Mouse (Mus musculus): ENCODE results near the gene Ythdc1. TPM values are rescaled to one million over a fixed set of nuclear protein-coding genes. Genes with fewer than 3 reads are reported as not detected.
"Not testable (repeated sequence)": the region's sequence is repeated elsewhere in the genome, so short reads cannot be mapped to it uniquely, and the experiment has no call there.

Gene Ythdc1
- total RNA-seq (2021): 10 to 100 TPM; 58.4 to 59.5 TPM

DNA sequence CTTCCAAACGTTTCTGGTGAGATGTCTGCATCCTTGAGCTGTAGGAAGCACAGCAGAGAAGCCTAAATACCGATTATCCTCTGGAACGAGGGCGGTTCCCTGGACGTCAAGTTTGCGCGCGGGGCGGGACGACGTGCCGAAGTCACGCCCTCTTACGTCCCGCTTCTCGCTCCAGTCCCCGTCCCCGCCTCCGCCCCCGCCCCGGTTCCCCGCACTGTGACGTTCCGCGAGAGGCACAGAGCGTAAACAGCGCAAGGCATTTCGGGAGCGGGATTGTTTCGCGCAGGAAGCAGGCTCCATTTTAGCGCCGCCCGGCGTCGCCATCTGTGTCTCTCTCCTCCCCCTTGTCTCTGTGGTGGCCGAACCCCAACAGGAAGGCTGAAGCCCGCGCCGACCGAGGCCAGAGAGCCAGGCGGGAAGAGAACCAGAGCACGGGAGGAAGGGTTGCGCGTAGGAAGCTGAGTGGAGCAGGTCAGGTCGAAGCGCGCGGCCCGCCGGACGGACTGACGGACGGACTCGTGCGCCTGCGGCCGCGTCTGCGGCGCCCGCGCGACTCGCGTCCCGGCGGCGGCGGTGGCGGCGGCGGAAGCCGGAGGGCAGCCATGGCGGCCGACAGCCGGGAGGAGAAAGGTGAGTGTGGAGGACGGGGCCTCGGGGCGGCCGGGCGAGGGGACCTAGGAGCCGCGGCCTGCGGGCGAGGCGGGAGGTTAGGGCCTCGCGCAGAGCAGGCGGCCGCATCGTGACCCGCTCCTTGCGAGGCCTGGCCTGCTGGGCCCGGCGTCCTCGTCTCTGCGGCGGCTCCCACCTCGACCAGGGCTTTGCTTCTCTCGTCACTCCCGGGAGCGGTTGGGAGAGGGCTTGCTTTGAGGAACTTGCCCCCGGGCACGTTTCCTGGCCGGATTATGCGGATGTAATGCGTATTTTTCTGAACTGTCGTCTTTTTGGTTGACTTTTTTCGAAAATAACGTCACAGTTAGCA is at the start of gene Ythdc1:
Gene Ythdc1, plus strand, starts transcription at position 260 of the 979 bp plus-strand sequence.
- intact Hi-C loops (cut with DNase I): loop anchor here (2.0 kb wide), 1 partner anchor 631 kb away; the partner anchor contains the start of gene Uba6
- peak; percentile 96 to 97 for DNase-seq (ENCODE audit: low spot score in 2 of 2)

DNA sequence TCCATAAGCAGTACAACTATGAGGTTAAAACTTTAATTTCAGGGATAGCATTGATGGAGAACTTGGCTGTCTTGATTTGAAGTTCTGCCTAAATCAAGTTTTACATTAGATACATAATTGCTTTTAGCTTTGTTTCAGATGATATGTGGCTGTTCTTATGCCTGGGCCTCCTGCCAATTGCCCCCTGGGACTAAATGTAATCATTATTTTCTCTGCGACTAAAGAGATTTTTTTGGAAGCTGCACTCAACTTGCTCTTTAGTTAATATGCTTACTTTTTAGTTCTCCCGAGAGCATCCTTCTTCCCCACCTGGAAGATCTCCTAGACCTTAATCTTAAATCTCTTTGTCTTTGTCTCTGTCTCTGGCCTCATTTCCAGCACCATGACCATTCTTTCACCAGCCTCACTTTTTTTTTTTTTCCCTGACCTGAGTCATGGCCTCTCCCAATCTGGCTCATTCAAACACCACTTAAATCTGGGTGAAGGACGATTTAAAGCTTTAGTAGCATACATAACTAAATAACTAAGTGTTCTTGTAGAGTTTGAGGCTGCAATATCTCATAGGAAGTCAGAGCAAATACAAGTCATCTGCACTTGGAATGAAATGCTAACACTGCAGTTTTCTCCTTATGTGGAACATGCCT is 34.9 kb upstream of the Ythdc1 start:
- intact Hi-C loops (cut with DNase I): no loop called here
- DNase-seq (ENCODE audit: low spot score in 2 of 2): no peak

DNA sequence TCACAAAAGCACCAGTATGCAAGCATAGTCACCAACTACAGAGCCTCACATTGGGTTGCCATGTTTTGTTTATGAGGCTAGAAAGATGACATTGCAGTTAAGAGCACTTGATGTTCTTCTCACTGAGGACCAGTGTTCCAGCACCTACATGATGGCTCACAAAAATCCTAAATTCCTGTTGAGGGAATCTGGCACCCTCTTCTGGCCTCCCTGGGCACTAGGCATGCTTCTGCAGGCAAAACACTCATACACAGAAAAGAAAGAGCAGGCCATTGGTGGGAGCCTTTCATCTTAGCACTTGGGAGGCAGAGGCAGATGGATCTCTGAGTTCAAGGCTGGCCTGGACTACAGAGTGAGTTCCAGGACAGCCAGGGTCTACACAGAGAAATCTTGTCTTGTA is 33.0 kb upstream of the Ythdc1 start:
- intact Hi-C loops (cut with DNase I): no loop called here
- no peak for DNase-seq (ENCODE audit: low spot score in 2 of 2)

DNA sequence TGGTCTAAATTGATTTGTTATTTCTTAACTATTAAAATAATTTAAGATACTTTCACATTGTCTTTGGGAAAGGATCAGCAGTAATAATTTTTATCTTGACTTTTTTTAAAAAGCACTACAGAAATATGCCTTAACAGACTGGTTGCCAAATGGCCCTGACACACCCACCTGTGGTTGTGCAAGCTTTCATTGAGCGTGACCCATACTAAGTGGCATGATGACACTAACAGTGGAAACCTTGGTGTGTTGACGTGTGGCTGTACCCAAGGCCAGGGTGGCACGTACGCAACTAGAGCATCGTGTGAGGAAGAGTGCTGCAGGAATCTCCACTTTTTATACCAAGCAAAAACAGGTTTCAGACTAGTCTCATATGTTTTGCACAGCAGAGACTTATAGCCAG is 27.1 kb upstream of the Ythdc1 start:
- intact Hi-C loops (cut with DNase I): no loop called here
- DNase-seq (ENCODE audit: low spot score in 2 of 2): no peak

DNA sequence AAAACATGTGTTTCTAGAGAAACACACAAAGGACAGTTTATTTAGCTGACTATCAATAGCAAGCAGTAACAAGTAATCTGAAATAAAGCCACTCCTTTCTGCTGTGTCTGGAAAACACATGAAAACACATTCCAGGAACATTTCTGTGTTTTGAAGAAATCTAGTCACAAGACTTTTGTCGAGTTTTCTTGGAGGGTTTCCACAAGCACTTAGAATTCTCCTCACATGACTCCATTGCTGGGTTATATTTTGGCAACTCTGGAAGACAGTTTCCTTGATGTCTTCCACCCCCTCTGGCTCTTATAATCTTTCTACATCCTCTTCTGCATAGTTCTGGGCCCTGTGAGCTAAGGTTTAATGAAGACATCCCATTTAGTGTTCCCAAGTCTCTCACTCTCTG is 25.6 kb upstream of the Ythdc1 start:
- no peak for DNase-seq (ENCODE audit: low spot score in 2 of 2)
- intact Hi-C loops (cut with DNase I): no loop called here

DNA sequence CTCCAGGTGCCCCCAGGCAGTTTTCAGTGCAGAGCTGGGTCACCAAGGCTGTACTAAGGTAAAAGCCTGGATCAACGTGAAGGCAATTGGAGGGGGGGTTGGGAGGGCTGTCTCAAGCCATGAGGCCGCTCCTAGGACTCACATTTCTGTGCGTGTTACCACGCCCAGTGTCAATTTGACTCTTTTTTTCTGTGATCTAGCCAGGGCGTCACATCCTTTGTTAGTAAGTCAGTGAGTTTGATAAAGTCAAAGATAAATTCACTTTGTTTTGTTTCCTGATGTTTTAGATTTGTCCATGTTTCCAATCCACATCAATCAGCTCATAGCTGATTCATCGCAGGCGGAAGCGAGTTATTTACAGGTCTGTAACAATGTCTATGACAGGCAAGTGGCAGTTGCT is 21.0 kb upstream of the Ythdc1 start:
- intact Hi-C loops (cut with DNase I): no loop called here
- no peak for DNase-seq (ENCODE audit: low spot score in 2 of 2)

DNA sequence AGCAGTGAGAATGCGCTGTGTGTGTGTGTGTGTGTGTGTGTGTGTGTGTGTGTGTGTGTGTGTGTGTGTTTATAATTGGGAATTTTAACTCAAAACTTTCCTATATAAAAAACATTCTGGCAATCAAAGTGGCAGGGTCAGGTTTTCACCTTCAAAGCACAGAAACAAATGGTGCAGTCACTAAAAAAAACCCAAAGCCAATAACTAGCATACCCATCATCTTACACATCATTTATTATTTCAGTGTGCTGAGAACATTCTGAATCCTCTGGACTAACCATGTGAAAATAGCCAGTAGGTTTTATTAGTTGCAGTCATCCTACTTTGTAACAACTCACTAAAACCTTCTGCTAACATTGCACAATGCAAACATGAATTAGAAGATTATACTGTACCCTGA is 19.8 kb upstream of the Ythdc1 start:
- intact Hi-C loops (cut with DNase I): no loop called here

DNA sequence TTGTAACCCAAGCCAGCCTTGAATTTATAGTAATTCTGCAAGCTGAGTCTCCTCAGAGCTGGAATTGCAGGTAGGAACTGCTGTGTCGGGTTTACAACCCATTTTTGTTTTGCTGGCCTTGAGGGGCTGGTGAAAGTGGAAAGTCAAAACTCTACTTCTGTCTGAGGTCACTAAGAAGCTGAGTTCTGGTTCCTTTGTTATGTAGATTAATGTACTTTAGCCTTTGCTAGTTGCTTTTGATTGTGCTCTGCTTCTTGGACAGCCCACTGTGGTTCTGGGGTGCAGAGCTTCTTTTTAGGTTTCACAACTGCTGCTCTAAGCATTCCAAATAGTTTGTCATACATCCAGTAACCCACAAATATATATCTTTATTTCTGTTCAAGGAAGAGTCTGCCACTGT is 17.2 kb upstream of the Ythdc1 start:
- intact Hi-C loops (cut with DNase I): no loop called here
- DNase-seq (ENCODE audit: low spot score in 2 of 2): no peak

More for the DNA sequence above, 19.8 kb upstream of the Ythdc1 start:
- no peak for DNase-seq (ENCODE audit: low spot score in 2 of 2)

DNA sequence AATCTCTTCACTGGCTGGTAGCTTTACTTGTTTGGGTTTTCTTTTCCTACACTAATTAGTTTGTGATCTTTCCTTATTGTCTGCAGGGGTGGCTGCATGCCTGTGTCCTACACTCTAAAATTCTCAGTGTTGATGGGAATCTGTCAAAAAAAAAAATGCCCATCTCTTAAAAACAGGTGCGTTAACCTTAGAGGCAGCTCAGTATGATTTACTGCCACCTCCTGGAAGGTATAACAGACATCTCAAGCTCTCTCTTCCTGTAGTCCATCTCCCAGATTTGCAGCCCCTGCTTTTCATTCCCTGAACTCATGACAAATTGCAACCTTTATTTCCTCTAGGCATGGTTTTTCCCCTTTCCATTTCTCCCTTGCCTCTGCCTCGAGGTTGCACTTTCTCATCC is 14.1 kb upstream of the Ythdc1 start:
- intact Hi-C loops (cut with DNase I): no loop called here

DNA sequence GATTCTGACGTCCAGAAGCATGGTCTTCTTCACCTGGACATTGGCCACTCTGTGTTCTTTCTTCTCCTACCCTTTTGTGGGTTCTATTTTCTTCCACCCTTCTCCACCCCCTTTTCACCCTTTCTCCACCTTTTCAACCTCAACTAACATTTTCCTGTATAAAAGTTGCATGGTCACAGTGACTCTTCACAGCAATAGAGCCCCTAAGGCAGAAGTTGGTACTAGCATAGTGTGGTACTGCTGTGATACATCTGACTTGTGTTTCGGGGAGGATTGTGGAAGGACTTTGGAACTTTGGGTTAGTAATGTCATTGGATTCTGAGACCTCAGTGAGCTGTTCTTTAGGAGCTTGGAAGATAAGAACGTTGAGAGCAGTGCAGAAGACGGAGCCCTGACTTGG is 11.8 kb upstream of the Ythdc1 start:
- intact Hi-C loops (cut with DNase I): no loop called here
- DNase-seq (ENCODE audit: low spot score in 2 of 2): no peak

More for the DNA sequence above, 14.1 kb upstream of the Ythdc1 start:
- DNase-seq (ENCODE audit: low spot score in 2 of 2): no peak

DNA sequence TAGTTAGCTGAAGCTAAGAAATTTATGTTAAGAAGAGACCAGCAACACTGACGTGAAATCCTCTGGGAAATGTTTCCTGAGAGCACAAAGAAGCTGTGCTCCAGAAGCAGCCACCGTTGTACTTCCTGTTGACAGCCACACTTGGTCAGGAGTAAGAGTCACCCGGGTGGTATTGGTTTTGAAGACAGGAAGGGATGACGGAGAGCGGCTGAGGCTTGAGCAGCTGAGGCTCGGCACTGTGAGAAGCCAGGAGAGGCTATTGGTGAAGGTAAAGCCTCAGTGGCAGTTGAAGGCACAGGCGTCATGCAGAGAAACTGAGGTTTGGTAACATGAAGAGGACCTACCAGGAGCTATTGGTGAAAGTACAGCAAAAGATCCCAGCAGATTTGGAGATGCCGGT is 11.2 kb upstream of the Ythdc1 start:
- intact Hi-C loops (cut with DNase I): no loop called here
- no peak for DNase-seq (ENCODE audit: low spot score in 2 of 2)

DNA sequence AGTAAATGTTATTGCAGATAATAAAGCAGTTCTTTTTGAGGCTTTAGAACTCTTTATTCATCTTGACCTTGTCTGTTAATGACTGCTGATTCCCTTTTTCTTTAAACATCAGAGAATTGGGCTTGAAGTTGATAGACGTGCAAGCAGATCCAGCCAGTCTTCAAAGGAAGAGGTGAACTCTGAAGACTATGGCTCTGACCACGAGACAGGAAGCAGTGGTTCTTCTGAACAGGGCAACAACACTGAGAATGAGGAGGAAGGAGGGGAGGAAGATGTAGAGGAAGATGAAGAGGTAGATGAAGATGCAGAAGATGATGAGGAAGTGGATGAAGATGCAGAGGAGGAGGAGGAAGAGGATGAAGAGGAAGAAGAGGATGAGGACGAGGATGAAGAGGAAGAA is 12.8 kb downstream of the Ythdc1 start:
- intact Hi-C loops (cut with DNase I): no loop called here
- no peak for DNase-seq (ENCODE audit: low spot score in 2 of 2)

DNA sequence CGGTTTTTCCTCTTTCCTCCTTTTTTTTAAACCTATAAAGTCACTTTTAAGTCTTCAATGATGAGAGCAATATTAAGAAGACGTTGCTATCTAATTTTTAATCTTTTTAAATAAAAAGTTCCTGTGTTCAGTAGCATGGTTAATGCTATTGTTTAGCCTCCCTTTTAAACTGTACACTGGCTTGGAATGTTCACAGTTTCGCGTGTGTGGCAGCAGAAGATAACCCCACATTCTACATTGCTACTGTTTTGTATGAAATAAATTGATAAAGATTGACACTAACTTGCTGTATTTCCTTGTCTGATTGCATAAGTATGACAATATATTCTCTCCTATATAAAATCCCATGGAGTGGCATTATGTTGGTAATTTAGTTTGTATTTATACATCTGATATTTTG is 32.4 kb downstream of the Ythdc1 start:
- intact Hi-C loops (cut with DNase I); DNase-seq (ENCODE audit: low spot score in 2 of 2): not testable (repeated sequence)

DNA sequence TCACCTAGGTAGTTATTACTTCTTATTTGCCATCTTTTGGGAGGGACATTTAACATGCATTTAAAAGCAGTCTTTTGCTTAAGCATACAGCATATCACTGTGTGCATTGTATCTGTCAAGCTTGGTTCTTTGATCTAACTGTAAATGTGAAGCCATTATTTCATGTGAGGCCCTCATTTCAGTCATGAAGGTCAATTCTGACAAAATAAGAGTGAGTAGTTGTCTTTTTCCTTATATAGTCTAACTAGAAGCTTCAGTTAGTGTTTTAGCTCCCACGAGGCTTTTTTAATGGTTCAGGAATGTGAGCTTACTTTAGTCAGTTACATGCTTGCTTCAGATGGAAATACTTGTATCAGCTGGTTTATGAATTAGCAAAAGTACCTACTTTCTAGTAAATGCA is 34.1 kb downstream of the Ythdc1 start:
- intact Hi-C loops (cut with DNase I): no loop called here

DNA sequence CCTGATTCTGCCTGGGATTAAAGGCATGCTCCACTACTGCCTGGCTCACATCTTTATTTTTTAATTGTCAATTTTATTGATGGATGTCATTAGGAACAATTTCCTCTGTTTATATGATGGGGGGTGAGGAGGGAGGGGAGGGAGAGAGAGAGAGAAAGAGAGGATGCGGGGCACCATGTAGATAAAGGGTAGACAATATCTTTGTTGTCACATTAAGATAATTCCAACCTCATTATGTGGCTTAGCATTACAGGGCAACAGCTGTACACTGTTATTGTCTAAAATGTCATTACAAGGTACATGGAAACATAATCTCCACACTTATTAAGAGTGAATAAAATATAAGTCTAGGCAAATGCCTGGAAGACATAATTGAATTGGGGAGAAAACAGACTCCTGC is 35.5 kb downstream of the Ythdc1 start:
- intact Hi-C loops (cut with DNase I): no loop called here
- no peak for DNase-seq (ENCODE audit: low spot score in 2 of 2)

More for the DNA sequence above, 34.1 kb downstream of the Ythdc1 start:
- no peak for DNase-seq (ENCODE audit: low spot score in 2 of 2)

DNA sequence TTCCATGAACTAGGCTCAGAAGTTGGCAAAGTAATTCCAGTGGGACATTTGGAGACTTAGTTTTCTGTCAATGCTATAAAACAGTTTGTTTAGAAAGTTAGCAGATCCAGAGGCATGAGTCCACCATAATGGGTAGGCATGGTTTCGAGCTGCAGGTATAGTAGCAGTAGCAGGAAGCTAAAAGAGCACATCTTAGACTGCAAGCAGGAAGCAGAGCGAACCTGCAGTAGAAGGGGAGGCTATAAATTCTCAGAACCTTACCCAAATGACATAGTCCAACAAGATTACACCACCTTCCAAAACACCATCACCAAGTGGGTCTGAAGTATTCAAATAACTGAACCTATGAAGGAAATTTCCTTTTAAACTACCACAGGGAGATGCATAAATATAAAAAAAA is 36.2 kb downstream of the Ythdc1 start:
- intact Hi-C loops (cut with DNase I): no loop called here
- DNase-seq (ENCODE audit: low spot score in 2 of 2): no peak

DNA sequence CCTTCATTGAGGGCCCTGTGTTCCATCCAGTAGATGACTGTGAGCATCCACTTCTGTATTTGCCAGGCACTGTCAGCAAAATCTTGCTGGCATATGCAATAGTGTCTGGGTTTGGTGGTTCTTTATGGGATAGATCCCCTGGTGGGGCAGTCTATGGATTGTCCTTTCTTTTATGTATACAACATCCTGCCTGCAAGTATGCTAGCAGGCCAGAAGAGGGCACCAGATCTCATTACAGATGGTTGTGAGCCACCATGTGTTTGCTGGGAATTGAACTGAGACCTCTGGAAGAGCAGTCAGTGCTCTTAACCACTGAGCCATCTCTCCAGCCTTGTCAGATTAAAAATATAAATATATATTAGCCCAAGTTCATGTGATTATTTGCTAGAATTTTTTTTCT is 37.2 kb downstream of the Ythdc1 start:
- DNase-seq (ENCODE audit: low spot score in 2 of 2); intact Hi-C loops (cut with DNase I): not testable (repeated sequence)

DNA sequence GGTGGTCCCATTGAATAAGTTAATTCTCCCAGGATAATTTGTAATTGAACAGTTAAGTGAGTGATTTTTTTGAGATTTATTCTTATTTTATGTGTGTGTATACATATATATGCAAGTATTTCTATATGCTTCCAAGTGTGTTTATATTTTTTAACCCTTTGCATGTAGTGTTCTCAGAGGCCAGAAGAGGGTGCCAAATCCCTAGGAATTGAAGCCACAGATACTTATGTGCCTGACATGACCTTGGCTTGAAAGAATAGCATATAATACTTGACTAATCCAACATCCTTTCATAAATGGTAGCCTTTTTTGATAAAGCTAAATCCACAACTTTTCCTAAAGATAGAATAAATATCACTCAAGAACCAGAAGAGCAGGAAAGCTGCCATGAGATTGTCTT is 46.1 kb downstream of the Ythdc1 start:
- intact Hi-C loops (cut with DNase I): loop anchor here (2.0 to 10.0 kb wide), 5 partner anchors 293 to 1685 kb away; partner anchors contain the start of gene Ugt2a3
- peak; percentile 13 to 50 for DNase-seq (ENCODE audit: low spot score in 2 of 2)

DNA sequence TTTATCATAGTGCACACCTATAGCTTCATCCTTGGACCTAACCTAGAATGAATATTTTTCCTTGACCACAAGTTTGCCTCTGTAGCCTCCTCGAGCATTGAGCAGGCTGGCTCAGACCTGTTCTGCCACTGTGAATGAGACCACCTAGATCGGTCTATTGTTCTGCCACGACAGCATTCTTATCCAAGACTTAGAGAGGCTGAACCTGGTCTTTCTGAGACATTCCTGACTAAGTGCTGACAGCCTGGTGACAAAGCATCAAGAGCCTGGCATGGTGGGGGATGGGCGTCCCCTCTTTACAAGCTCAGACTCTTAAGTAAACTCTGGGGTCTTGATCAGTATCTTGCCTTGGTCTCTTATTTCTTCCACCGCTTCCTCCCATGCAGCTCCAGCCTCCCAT is 47.6 kb downstream of the Ythdc1 start:
- DNase-seq (ENCODE audit: low spot score in 2 of 2): no peak
- intact Hi-C loops (cut with DNase I): loop anchor here (2.0 to 10.0 kb wide), 5 partner anchors 291 to 1683 kb away; partner anchors contain the start of gene Ugt2a3

DNA sequence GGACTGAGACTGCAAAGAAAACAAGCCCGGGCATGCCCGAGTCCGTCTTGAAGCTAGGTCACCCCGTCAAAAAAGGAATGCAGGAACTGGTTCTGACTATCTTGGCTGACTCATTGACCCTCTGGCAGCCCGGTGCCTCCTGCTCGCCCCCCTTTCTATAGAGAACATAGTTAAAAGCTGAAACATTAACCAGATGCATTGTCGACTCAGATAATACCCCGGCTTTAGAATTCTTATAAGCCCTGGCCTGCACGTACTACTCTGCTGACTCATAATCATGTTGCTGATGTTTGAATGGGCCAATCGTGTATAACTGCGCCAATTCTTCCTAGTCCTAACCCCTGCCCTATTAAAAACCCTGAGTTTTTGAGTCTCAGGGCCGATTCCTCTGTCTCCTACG is 52.5 kb downstream of the Ythdc1 start:
- intact Hi-C loops (cut with DNase I): loop anchor here (10.0 kb wide), 3 partner anchors 478 to 1678 kb away; partner anchors contain the start of gene Ugt2a3
- DNase-seq (ENCODE audit: low spot score in 2 of 2): not testable (repeated sequence)
